Mouse (Mus musculus) kidney, postnatal 0 days (tissue): ENCODE data around the gene Nfix. TPM values are rescaled to one million over a fixed set of nuclear protein-coding genes. Genes with fewer than 3 reads are reported as not detected.

Experiments
- ATAC-seq: fragments of 200-750 bp; cut with Nextera tagmentation; replicated peaks from 2 replicates; pipeline ENCODE4 v1.8.0; 2017; ENCODE audit warnings: low read depth, moderate number of reproducible peaks, moderate TSS enrichment, moderate library complexity; ENCODE audit not compliant: low FRiP score
- DNase-seq: peaks from one replicate; pipeline ENCODE4 v3.0.0-alpha.2; 2016; ENCODE audit warnings: low spot score
- H3K27ac ChIP-seq: fragments of 300-500 bp; sonication (generic); 2 replicates; pipeline ENCODE4 v1.5.1; 2014; ENCODE audit warnings: mild to moderate bottlenecking
- H3K27me3 ChIP-seq: fragments of 300-500 bp; sonication (generic); 2 replicates; pipeline ENCODE4 v1.6.1; 2014; ENCODE audit warnings: low read length, mixed read lengths; ENCODE audit not compliant: insufficient read depth
- H3K36me3 ChIP-seq: fragments of 300-500 bp; sonication (generic); 2 replicates; pipeline ENCODE4 v1.6.1; 2014; ENCODE audit warnings: low read length, mixed read lengths; ENCODE audit not compliant: insufficient read depth
- H3K4me1 ChIP-seq: fragments of 300-500 bp; sonication (generic); replicated peaks from 2 replicates; pipeline ENCODE4 v1.6.1; 2014; ENCODE audit warnings: antibody characterized with exemption, low read length, mixed read lengths; ENCODE audit not compliant: insufficient read depth
- H3K4me2 ChIP-seq: fragments of 300-500 bp; sonication (generic); 2 replicates; pipeline ENCODE4 v1.6.1; 2014; ENCODE audit warnings: mild to moderate bottlenecking, low read length, moderate library complexity, mixed read lengths
- H3K4me3 ChIP-seq: fragments of 300-500 bp; sonication (generic); replicated peaks from 2 replicates; pipeline ENCODE4 v1.5.1; 2014; ENCODE audit warnings: low read depth, low read length
- H3K9ac ChIP-seq: fragments of 300-500 bp; sonication (generic); 2 replicates; pipeline ENCODE4 v1.6.1; 2014; ENCODE audit warnings: low read depth, low read length
- H3K9me3 ChIP-seq: fragments of 300-500 bp; sonication (generic); replicated peaks from 2 replicates; pipeline ENCODE4 v1.6.1; 2016; ENCODE audit warnings: low read length, inconsistent platforms, mixed read lengths
- CTCF ChIP-seq: IDR thresholded peaks from 2 replicates; pipeline ENCODE4 v1.5.1; 2016; ENCODE audit warnings: antibody characterized with exemption, low read depth, mild to moderate bottlenecking, moderate library complexity
- WGBS: fragments of 180-500 bp; shearing (Covaris S2); extraction: QIAGEN DNeasy Blood & Tissue Kit; methylation state at CpG from one replicate; pipeline ENCODE4 v1.1.7; 2014; 5-methylcytosine and 5-hydroxymethylcytosine counted together
- polyA plus RNA-seq: library from polyadenylated mRNA; unstranded; fragments of >200 nt; fragmentation: Nextera tagmentation; extraction: Ambion mirVana; gene quantifications from 2 replicates; pipeline ENCODE4 v1.2.1, GENCODE M21; 2015

Nfix gene
- polyA plus RNA-seq, 1 experiment from 2014 or later: 21.1 TPM

- Histone ChIP-seq H3K9me3 (no peaks in the 10 kb centered on the region), H3K4me1 (peaks cover 12% of the 10 kb centered on the region; the same call in 1 of the 2 replicates), H3K27ac (no peak overlapping the region), H3K4me2 (no peak overlapping the region; the same call in 1 of the 2 replicates), H3K9ac (no peak overlapping the region), H3K36me3 (no peaks in the 10 kb centered on the region), H3K4me3 (no peak overlapping the region), H3K27me3 (peaks cover 18% of the 10 kb centered on the region)
- no peak for ATAC-seq
- TF ChIP-seq CTCF: no peak
- no peak for DNase-seq
- 82% methylated on average over 6 of the region's 6 CpGs for WGBS
Measured at GRCm38 (mm10) chr8:84797971-84798370, 2.2 kb downstream of the Nfix start.

- no peak for ATAC-seq
- no peak overlapping the region for H3K9ac ChIP-seq
- 77% methylated on average over 15 of the region's 15 CpGs for WGBS
- H3K4me1 ChIP-seq: peaks cover 12% of the 10 kb centered on the region; the same call in 1 of the 2 replicates
- peaks cover 18% of the 10 kb centered on the region for H3K27me3 ChIP-seq
- no peak overlapping the region for H3K4me3 ChIP-seq
- H3K4me2 ChIP-seq: no peak overlapping the region
- H3K36me3 ChIP-seq: no peaks in the 10 kb centered on the region
- H3K27ac ChIP-seq: no peak overlapping the region
- TF ChIP-seq CTCF: no peak
- DNase-seq: no peak
- no peaks in the 10 kb centered on the region for H3K9me3 ChIP-seq
Measured at GRCm38 (mm10) chr8:84797256-84797797, 2.8 kb downstream of the Nfix start.

- Histone ChIP-seq H3K4me2 (no peak overlapping the region), H3K36me3 (no peaks in the 10 kb centered on the region), H3K9me3 (no peaks in the 10 kb centered on the region), H3K9ac (no peak overlapping the region), H3K4me1 (peaks cover 13% of the 10 kb centered on the region), H3K27me3 (peaks cover 17% of the 10 kb centered on the region), H3K27ac (no peak overlapping the region), H3K4me3 (no peak overlapping the region)
- TF ChIP-seq CTCF: no peak
- DNase-seq (no peak), ATAC-seq (no peak)
- 59% methylated on average over 7 of the region's 7 CpGs for WGBS
Measured at GRCm38 (mm10) chr8:84794486-84794885, 5.7 kb downstream of the Nfix start.

GRCm38 (mm10) chr8:84793791-84794485 lies 6.2 kb downstream of the Nfix start:
- Histone ChIP-seq H3K4me3 (no peak overlapping the region), H3K27ac (no peak overlapping the region), H3K4me2 (no peak overlapping the region), H3K9me3 (no peaks in the 10 kb centered on the region), H3K27me3 (peaks cover 22% of the 10 kb centered on the region), H3K4me1 (peaks cover 16% of the 10 kb centered on the region), H3K9ac (no peak overlapping the region), H3K36me3 (no peaks in the 10 kb centered on the region)
- ATAC-seq (no peak), DNase-seq (peak; percentile 64)
- 58% methylated on average over 13 of the region's 13 CpGs for WGBS
- TF ChIP-seq CTCF: no peak

DNA sequence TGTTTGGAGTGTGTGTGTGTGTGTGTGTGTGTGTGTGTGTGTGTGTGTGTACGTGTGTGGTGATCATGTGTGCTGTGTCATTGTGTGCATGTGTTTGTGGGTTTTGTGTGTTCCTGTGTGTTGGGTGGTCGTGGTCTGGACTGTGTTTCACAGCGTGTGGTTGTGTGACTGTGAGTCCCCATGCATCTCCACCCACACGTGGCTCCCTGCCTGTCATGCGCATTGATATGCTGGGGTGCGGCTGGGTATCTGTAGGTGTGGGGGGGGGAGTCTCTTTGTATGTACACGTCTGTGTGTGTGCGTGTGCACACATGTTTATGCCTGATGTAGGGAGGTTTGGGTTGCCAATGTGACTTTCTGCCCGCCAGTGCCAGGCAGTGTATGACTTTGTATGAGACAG lies 7.0 kb downstream of the Nfix start:
- Histone ChIP-seq H3K27me3 (peaks cover 16% of the 10 kb centered on the region), H3K4me2 (no peak overlapping the region), H3K9me3 (no peaks in the 10 kb centered on the region), H3K4me3 (no peak overlapping the region), H3K36me3 (no peaks in the 10 kb centered on the region), H3K9ac (no peak overlapping the region), H3K4me1 (peaks cover 8% of the 10 kb centered on the region; the same call in 1 of the 2 replicates), H3K27ac (no peak overlapping the region)
- ATAC-seq (no peak), DNase-seq (no peak)
- 82% methylated on average over 9 of the region's 9 CpGs for WGBS
- no peak for TF ChIP-seq CTCF

DNA sequence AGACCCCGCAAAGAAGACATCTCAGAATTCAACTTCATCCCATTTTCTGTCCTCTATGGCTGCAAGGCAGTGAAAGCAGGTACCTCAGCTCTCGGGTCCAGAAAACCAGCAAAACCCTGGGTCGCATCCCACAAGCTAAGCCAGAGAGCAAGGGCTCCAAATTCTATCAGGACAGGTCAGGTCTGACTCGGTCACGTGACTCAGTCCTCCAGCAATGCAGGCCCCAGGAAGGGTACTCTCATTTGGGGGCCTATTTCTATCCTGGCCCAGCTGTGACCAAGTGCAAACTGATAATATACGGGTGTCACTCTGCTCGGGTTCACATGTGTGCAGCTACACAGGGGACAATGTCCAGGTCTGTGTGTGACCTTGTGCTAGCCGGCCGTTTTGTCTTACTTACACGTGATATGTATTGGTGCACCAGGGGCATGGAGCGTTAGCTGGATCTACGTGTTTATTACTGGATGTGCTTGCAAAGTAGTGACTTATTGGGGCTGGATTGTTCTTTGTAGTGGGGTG lies 7.7 kb downstream of the Nfix start:
- no peak for TF ChIP-seq CTCF
- Histone ChIP-seq H3K9ac (no peak overlapping the region), H3K4me2 (no peak overlapping the region), H3K4me1 (peaks cover 8% of the 10 kb centered on the region; the same call in 1 of the 2 replicates), H3K36me3 (no peaks in the 10 kb centered on the region), H3K9me3 (no peaks in the 10 kb centered on the region), H3K27ac (no peak overlapping the region), H3K4me3 (no peak overlapping the region), H3K27me3 (peaks cover 18% of the 10 kb centered on the region; the same call in 1 of the 2 replicates)
- 81% methylated on average over 12 of the region's 12 CpGs for WGBS
- DNase-seq (no peak), ATAC-seq (no peak)
